Mouse (Mus musculus): ENCODE measurements around the gene Vmn2r106.

Gene Vmn2r106

GRCm38 (mm10) chr17:20285453-20285852, at the start of gene Vmn2r106:
Gene Vmn2r106, minus strand, starts transcription at chr17:20285553.
- DNase-seq (ENCODE audit: low spot score): no peak

GRCm38 (mm10) chr17:20305790-20306189, 20.4 kb upstream of the Vmn2r106 start:
- no peak for DNase-seq (ENCODE audit: low spot score)

- DNase-seq (ENCODE audit: low spot score): no peak
Observed at GRCm38 (mm10) chr17:20286906-20287305, 1.6 kb upstream of the Vmn2r106 start.

- DNase-seq (ENCODE audit: low spot score): no peak
Observed at GRCm38 (mm10) chr17:20255522-20255921, 29.8 kb downstream of the Vmn2r106 start.

- no peak for DNase-seq (ENCODE audit: low spot score)
Observed at GRCm38 (mm10) chr17:20234952-20235351, 50.4 kb downstream of the Vmn2r106 start, which contains the start of gene Vmn2r105. Gene Vmn2r105, minus strand, starts transcription at chr17:20235052.

Measured in retina, embryonic 14.5 days (tissue).